Mouse (Mus musculus) embryonic fibroblast, embryonic 13.5 days (primary cell): ENCODE measurements around the gene Zfp574.

ENCODE experiments used
- CTCF ChIP-seq: IDR thresholded peaks from 2 replicates; pipeline ENCODE4 v1.5.1; 2011; ENCODE audit warnings: mild to moderate bottlenecking, control low read depth, low read length, moderate library complexity, borderline replicate concordance; ENCODE audit not compliant: insufficient read depth
- POLR2A ChIP-seq: IDR thresholded peaks from 2 replicates; pipeline ENCODE4 v1.6.1; 2011; ENCODE audit warnings: low read depth, mild to moderate bottlenecking, control low read depth, low read length, moderate library complexity

- TF ChIP-seq CTCF (no peak), POLR2A (no peak)
Measured at GRCm38 (mm10) chr7:25087972-25088371, 15.6 kb downstream of the Zfp574 start.
